Mouse (Mus musculus): Measurements from ENCODE around the gene Lrrc10b. TPM values are rescaled to one million over a fixed set of nuclear protein-coding genes. Genes with fewer than 3 reads are reported as not detected.

The Lrrc10b gene
- polyA plus RNA-seq, 1 experiment: 2.9 TPM

Other genes with a start within 250 kb of the Lrrc10b start
- 3.8 and 4.3 TPM in 2 replicates for gene Myrf, start 216.7 kb downstream of the Lrrc10b start, polyA plus RNA-seq (2012; rRNA removed)
- 5.5 and 6.4 TPM in 2 replicates for gene Dagla, start 152.6 kb downstream of the Lrrc10b start, polyA plus RNA-seq (2012; rRNA removed)
- gene Syt7, start 68.4 kb downstream of the Lrrc10b start, polyA plus RNA-seq (2012; rRNA removed): 1.2 TPM in 2 replicates
- 0.26 and 0.44 TPM in 2 replicates for gene Ppp1r32, start 25.5 kb upstream of the Lrrc10b start, polyA plus RNA-seq (2012; rRNA removed)
- gene Cpsf7, start 67.8 kb upstream of the Lrrc10b start, polyA plus RNA-seq (2012; rRNA removed): 61.3 and 68.7 TPM in 2 replicates
- gene Sdhaf2, start 68.7 kb upstream of the Lrrc10b start, polyA plus RNA-seq (2012; rRNA removed): 50.8 and 52.0 TPM in 2 replicates
- 25.0 and 35.7 TPM in 2 replicates for gene Tmem216, start 98.8 kb upstream of the Lrrc10b start, polyA plus RNA-seq (2012; rRNA removed)
- 30.8 and 35.8 TPM in 2 replicates for gene Cyb561a3, start 119.7 kb upstream of the Lrrc10b start, polyA plus RNA-seq (2012; rRNA removed)
- gene Tmem138, start 119.9 kb upstream of the Lrrc10b start, polyA plus RNA-seq (2012; rRNA removed): 15.8 and 19.2 TPM in 2 replicates
- gene Ddb1, start 147.9 kb upstream of the Lrrc10b start, polyA plus RNA-seq (2012; rRNA removed): 149 and 160 TPM in 2 replicates
- gene Tkfc, start 148.2 kb upstream of the Lrrc10b start, polyA plus RNA-seq (2012; rRNA removed): 11.1 and 11.9 TPM in 2 replicates
- gene Vwce, start 176.7 kb upstream of the Lrrc10b start, polyA plus RNA-seq (2012; rRNA removed): 0.07 and 0.12 TPM in 2 replicates
- 0.08 TPM in 1 of 2 replicates, not detected in the other for gene Pga5, start 220.6 kb upstream of the Lrrc10b start, polyA plus RNA-seq (2012; rRNA removed)
- gene Vps37c, start 231.3 kb upstream of the Lrrc10b start, polyA plus RNA-seq (2012; rRNA removed): 14.5 and 17.5 TPM in 2 replicates

All from urinary bladder, adult 2 months (tissue).